Mouse (Mus musculus): ENCODE results near the gene Gpr27.
A peak's percentile ranks its signal among the peaks of the same experiment; 100 is the strongest.

The Gpr27 gene

GRCm38 (mm10) chr6:99678108-99678507, 14.4 kb upstream of the Gpr27 start:
- no peak for DNase-seq

GRCm38 (mm10) chr6:99683974-99684373, 8.5 kb upstream of the Gpr27 start:
- no peak for DNase-seq

GRCm38 (mm10) chr6:99684899-99685298, 7.6 kb upstream of the Gpr27 start:
- DNase-seq, result peak; percentile 35 to 42

- DNase-seq, result no peak
Observed at GRCm38 (mm10) chr6:99688513-99688912, 4.0 kb upstream of the Gpr27 start.

GRCm38 (mm10) chr6:99691666-99692205, 743 bp upstream of the Gpr27 start:
- no peak for DNase-seq

GRCm38 (mm10) chr6:99692916-99693841, 700 bp downstream of the Gpr27 start:
- DNase-seq, result no peak

- no peak for DNase-seq
Observed at GRCm38 (mm10) chr6:99700484-99700883, 8.0 kb downstream of the Gpr27 start.

GRCm38 (mm10) chr6:99711576-99712101, 19.2 kb downstream of the Gpr27 start:
- DNase-seq, result no peak

GRCm38 (mm10) chr6:99713256-99713655, 20.8 kb downstream of the Gpr27 start:
- no peak for DNase-seq

GRCm38 (mm10) chr6:99715191-99715590, 22.7 kb downstream of the Gpr27 start:
- DNase-seq, result no peak

- DNase-seq, result no peak
Observed at GRCm38 (mm10) chr6:99715913-99716312, 23.4 kb downstream of the Gpr27 start.

- no peak for DNase-seq
Observed at GRCm38 (mm10) chr6:99721032-99721431, 28.6 kb downstream of the Gpr27 start.

- DNase-seq, result no peak
Observed at GRCm38 (mm10) chr6:99722390-99722789, 29.9 kb downstream of the Gpr27 start.

- DNase-seq, result no peak
Observed at GRCm38 (mm10) chr6:99725971-99726561, 33.6 kb downstream of the Gpr27 start, which contains the start of gene Prok2. TSS of gene Prok2 (minus strand) at chr6:99726392.

- no peak for DNase-seq
Observed at GRCm38 (mm10) chr6:99726576-99727303, 34.3 kb downstream of the Gpr27 start.

GRCm38 (mm10) chr6:99729853-99730252, 37.4 kb downstream of the Gpr27 start:
- DNase-seq, result no peak

- no peak for DNase-seq
Observed at GRCm38 (mm10) chr6:99731926-99732325, 39.4 kb downstream of the Gpr27 start.

- no peak for DNase-seq
Observed at GRCm38 (mm10) chr6:99732673-99733072, 40.2 kb downstream of the Gpr27 start.

GRCm38 (mm10) chr6:99734666-99735065, 42.2 kb downstream of the Gpr27 start:
- DNase-seq, result no peak

- DNase-seq, result no peak
Observed at GRCm38 (mm10) chr6:99742866-99743265, 50.4 kb downstream of the Gpr27 start.
